Comparison of ENCODE assay signal across 12 mouse cellular contexts in genomic region chr7:64122131-64122715, GRCm38 (mm10). TPM values are rescaled to one million over a fixed set of nuclear protein-coding genes. Genes with fewer than 3 reads are reported as not detected.
DNase-seq lines count a peak whose midpoint lies in the region; ATAC-seq and TF ChIP-seq lines count a peak whose summit lies in the region.
"Had no signal": no experiment of that assay in that cellular context is flagged by ENCODE, and none has a peak within 500 bp of the region (broad histone marks: within the 10 kb centered on the region; RNA-seq: fewer than 3 reads in every experiment).

No protein-coding gene starts in this region.

- H3K27ac ChIP-seq in left cerebral cortex, adult 2 months, result peak overlapping the region; percentile 61; the same call in 1 of the 2 replicates

- TF ChIP-seq CTCF in left cerebral cortex, adult 2 months (IDR thresholded peaks at IDR 0.05), result no peak

- DNase-seq in left cerebral cortex, adult 2 months (ENCODE audit: extremely low spot score in 1 of 2, low spot score in 2 of 2), result peak; percentile 14 to 25
- no peak for DNase-seq in left cerebral cortex, postnatal 10 days (ENCODE audit: extremely low spot score in 1 of 2, low spot score in 2 of 2)
- peak; percentile 45 for DNase-seq in left cerebral cortex, adult 9 months (ENCODE audit: low spot score in 2 of 2)
- peak; percentile 56 for DNase-seq in thymus, postnatal 14 days
- DNase-seq in ovary, postnatal 10 days (ENCODE audit: low spot score), result no peak
- DNase-seq in embryo, embryonic 10.5 days (ENCODE audit: low spot score), result no peak
- DNase-seq in layer of hippocampus, adult 9-10 months (ENCODE audit: low spot score), result no peak
- DNase-seq: adrenal gland, postnatal 14 days; gastrocnemius, postnatal 14 days; kidney, postnatal 14 days; layer of hippocampus, postnatal 36 days had no signal

- intact Hi-C loops in left cerebral cortex, adult 2 months (cut with DNase I), result no loop called here
- intact Hi-C loops in left cerebral cortex, postnatal 10 days (cut with DNase I), result no loop called here

- H3K4me3 ChIP-seq in left cerebral cortex, adult 2 months, result no peak overlapping the region

- ATAC-seq in activated CD4-positive, CD25-positive, alpha-beta regulatory T cell, adult 4 months, result peak; percentile 85

RNA-seq across cellular contexts. Expression of gene Trpm1, which starts 31.4 kb away (rescaled TPM):
- under 1 TPM; 0.61 TPM for total RNA-seq in left cerebral cortex, adult 2 months (2021)
- under 1 TPM; 0.81 to 0.89 TPM for total RNA-seq in left cerebral cortex, postnatal 10 days (2021)
- 1 to 10 TPM; 4.6 to 7.4 TPM for polyA plus RNA-seq in activated CD4-positive, CD25-positive, alpha-beta regulatory T cell, adult 4 months (2017; shearing (Covaris generic))
- total RNA-seq: adrenal gland, postnatal 14 days; layer of hippocampus, postnatal 36 days had no signal

Comparison
In these comparisons a context has a peak if more than half of its experiments do, and no peak if none do; other contexts are left out.
1. DNase-seq: peak in left cerebral cortex, adult 2 months (2 of 2), left cerebral cortex, adult 9 months (2 of 2) and thymus, postnatal 14 days (single experiment); none in left cerebral cortex, postnatal 10 days (0 of 2), ovary, postnatal 10 days (single experiment), embryo, embryonic 10.5 days (single experiment) and layer of hippocampus, adult 9-10 months (single experiment).